ENCODE assay signal across 18 mouse cellular contexts in genomic region chr10:90649681-90650080, GRCm38 (mm10).
"Had no signal": no experiment of that assay in that cellular context is flagged by ENCODE, and none has a peak within 500 bp of the region (broad histone marks: within the 10 kb centered on the region; RNA-seq: fewer than 3 reads in every experiment).

No protein-coding gene starts in this region.

- DNase-seq: lung, adult 18-20 months; lung, embryonic 14.5 days; lung, postnatal 10 days; lung, postnatal 4 days; midbrain, embryonic 14.5 days; retina, postnatal 1 day; right cerebral cortex, postnatal 14 days; right cerebral cortex, postnatal 4 days; spleen, adult 18-20 months; thymus, adult 18-20 months; thymus, postnatal 14 days; thymus, postnatal 36 days had no signal

- H3K27ac ChIP-seq: midbrain, embryonic 10.5 days; midbrain, embryonic 12.5 days; neural tube, embryonic 13.5 days; neural tube, embryonic 15.5 days had no signal

- H3K4me3 ChIP-seq: midbrain, embryonic 10.5 days; midbrain, embryonic 12.5 days; myocyte; neural tube, embryonic 13.5 days; neural tube, embryonic 15.5 days had no signal

- ATAC-seq: midbrain, embryonic 16.5 days had no signal
